Mouse (Mus musculus) heart, embryonic 16.5 days (tissue): ENCODE results near the gene Pon2. TPM values are rescaled to one million over a fixed set of nuclear protein-coding genes. Genes with fewer than 3 reads are reported as not detected.

ENCODE experiments used
- ATAC-seq: fragments of 200-750 bp; cut with Nextera tagmentation; replicated peaks from 2 replicates; pipeline ENCODE4 v1.8.0; 2017; ENCODE audit warnings: moderate number of reproducible peaks; ENCODE audit not compliant: insufficient read depth, low FRiP score; ENCODE audit errors: extremely low read depth
- H3K27ac ChIP-seq: fragments of 300-500 bp; sonication (generic); 2 replicates; pipeline ENCODE4 v1.5.1; 2014; ENCODE audit warnings: mild to moderate bottlenecking, low read length, control low read depth, moderate library complexity
- H3K27me3 ChIP-seq: fragments of 300-500 bp; sonication (generic); 2 replicates; pipeline ENCODE4 v1.6.1; 2014; ENCODE audit warnings: low read length, mixed read lengths; ENCODE audit not compliant: control insufficient read depth, insufficient read depth
- H3K36me3 ChIP-seq: fragments of 300-500 bp; sonication (generic); 2 replicates; pipeline ENCODE4 v1.6.1; 2014; ENCODE audit not compliant: control insufficient read depth, insufficient read depth
- H3K4me1 ChIP-seq: fragments of 300-500 bp; sonication (generic); 2 replicates; pipeline ENCODE4 v1.6.1; 2014; ENCODE audit warnings: low read length, mixed read lengths; ENCODE audit not compliant: control insufficient read depth, insufficient read depth
- H3K4me2 ChIP-seq: fragments of 300-500 bp; sonication (generic); 2 replicates; pipeline ENCODE4 v1.6.1; 2014; ENCODE audit warnings: low read depth, mild to moderate bottlenecking, control low read depth, low read length
- H3K4me3 ChIP-seq: fragments of 300-500 bp; sonication (generic); 2 replicates; pipeline ENCODE4 v1.5.1; 2014; ENCODE audit warnings: mild to moderate bottlenecking, control low read depth, low read length
- H3K9ac ChIP-seq: fragments of 300-500 bp; sonication (generic); 2 replicates; pipeline ENCODE4 v1.6.1; 2014; ENCODE audit warnings: low read length, control low read depth
- H3K9me3 ChIP-seq: fragments of 300-500 bp; sonication (generic); replicated peaks from 2 replicates; pipeline ENCODE4 v1.6.1; 2016; ENCODE audit warnings: low read length; ENCODE audit not compliant: control insufficient read depth
- WGBS: fragments of 180-500 bp; shearing (Covaris S2); extraction: QIAGEN DNeasy Blood & Tissue Kit; methylation state at CpG from one replicate; pipeline ENCODE4 v1.1.7; 2014; 5-methylcytosine and 5-hydroxymethylcytosine counted together
- polyA plus RNA-seq: library from polyadenylated mRNA; unstranded; fragments of >200 nt; fragmentation: Nextera tagmentation; extraction: Ambion mirVana; gene quantifications from 2 replicates; pipeline ENCODE4 v1.2.1, GENCODE M21; 2015

Pon2 gene
- polyA plus RNA-seq, 1 experiment from 2014 or later: 53.8 TPM

DNA sequence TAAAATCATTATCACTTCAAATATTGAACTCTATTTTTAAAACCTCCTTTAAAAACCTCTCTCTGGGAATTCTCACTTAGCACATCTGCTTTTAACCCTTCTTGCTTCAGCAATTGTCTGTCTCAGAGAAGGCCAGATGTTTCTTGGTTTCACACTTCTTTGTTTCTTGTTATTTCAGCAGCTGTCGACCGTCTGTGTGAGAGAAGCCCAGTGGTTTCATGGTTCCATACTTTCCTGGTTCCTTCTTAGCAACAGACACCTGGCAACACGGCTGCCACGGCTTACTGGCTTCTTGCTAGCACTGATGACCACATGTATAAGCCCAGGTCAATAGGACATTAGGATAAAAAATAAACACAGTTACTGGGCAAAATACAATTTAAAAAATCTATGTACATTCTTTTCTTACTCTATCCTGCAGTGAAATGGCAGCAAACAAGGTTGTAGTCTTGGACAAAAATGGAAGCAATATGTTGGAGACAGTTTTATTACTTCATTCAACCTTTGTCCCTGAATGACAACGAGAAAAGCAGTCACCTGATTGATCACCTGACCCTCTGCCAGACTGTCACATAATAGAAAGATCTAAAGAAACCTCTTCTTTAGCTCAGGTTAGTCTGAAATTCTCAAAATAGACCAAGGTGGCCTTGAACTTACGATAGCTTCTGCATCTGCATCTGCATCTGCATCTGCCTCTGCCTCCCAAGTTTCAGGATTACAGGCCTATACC is 17.5 kb downstream of the Pon2 start:
- Histone ChIP-seq H3K4me1 (no peaks in the 10 kb centered on the region), H3K27ac (no peak overlapping the region), H3K9ac (no peak overlapping the region), H3K4me3 (no peak overlapping the region), H3K9me3 (no peaks in the 10 kb centered on the region), H3K4me2 (no peak overlapping the region), H3K36me3 (peaks cover 15% of the 10 kb centered on the region; the same call in 1 of the 2 replicates), H3K27me3 (no peaks in the 10 kb centered on the region)
- no peak for ATAC-seq
- 65% methylated on average over 6 of the region's 6 CpGs for WGBS

DNA sequence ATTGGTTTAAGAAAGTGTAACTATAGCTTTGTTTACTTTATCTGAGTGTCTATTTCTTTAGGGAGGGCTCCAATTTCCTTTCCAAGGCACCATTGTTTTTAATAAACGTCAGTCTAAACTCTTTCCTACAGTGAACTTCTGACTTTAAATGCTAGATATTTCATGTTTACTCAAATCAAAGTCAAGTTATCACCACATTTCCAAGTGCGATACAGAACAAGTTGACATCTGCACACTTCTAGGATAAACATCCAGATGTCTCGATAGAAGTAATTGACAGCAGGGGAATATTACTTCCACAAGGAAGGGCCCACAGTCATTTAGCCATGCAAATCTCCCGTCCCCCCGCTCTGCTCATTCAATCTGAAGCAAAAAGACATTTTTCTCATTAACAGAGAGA is 20.3 kb downstream of the Pon2 start:
- no peak overlapping the region for H3K4me2 ChIP-seq
- no peak overlapping the region for H3K9ac ChIP-seq
- 57% methylated on average over 5 of the region's 5 CpGs for WGBS
- no peak overlapping the region for H3K27ac ChIP-seq
- no peaks in the 10 kb centered on the region for H3K27me3 ChIP-seq
- ATAC-seq: no peak
- no peaks in the 10 kb centered on the region for H3K4me1 ChIP-seq
- H3K36me3 ChIP-seq: peaks cover 15% of the 10 kb centered on the region; the same call in 1 of the 2 replicates
- H3K9me3 ChIP-seq: no peaks in the 10 kb centered on the region
- no peak overlapping the region for H3K4me3 ChIP-seq

DNA sequence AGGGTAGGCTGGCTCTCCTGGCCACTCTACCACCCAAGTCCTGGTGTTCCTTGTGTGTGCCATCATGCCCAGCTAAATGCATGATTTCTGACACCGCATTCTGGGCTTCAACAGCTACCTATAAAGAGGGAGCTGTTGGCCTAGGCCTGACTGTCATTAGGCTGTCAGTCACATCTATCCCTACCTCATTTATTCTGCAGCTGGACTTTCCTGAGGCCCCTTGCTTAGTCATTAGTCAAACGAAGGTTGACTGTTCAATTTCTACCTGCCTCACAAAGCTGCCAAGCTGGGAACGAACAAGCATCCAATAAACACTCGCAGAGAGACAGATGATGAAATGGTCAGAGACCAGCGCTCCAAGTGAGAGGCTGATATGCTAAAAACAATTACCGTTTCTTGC is 28.6 kb downstream of the Pon2 start:
- Histone ChIP-seq H3K4me1 (no peaks in the 10 kb centered on the region), H3K9me3 (no peaks in the 10 kb centered on the region), H3K27ac (no peak overlapping the region), H3K27me3 (no peaks in the 10 kb centered on the region), H3K9ac (no peak overlapping the region), H3K36me3 (peaks cover 26% of the 10 kb centered on the region), H3K4me3 (no peak overlapping the region), H3K4me2 (no peak overlapping the region)
- WGBS: 91% methylated on average over 6 of the region's 6 CpGs
- ATAC-seq: no peak

- no peak overlapping the region for H3K4me2 ChIP-seq
- no peaks in the 10 kb centered on the region for H3K27me3 ChIP-seq
- no peaks in the 10 kb centered on the region for H3K4me1 ChIP-seq
- WGBS: 73% methylated on average over 8 of the region's 8 CpGs
- no peak overlapping the region for H3K9ac ChIP-seq
- no peak overlapping the region for H3K27ac ChIP-seq
- no peak overlapping the region for H3K4me3 ChIP-seq
- H3K36me3 ChIP-seq: peaks cover 20% of the 10 kb centered on the region
- no peak for ATAC-seq
- H3K9me3 ChIP-seq: no peaks in the 10 kb centered on the region
Observed at GRCm38 (mm10) chr6:5264793-5265192, 33.5 kb downstream of the Pon2 start.

GRCm38 (mm10) chr6:5263250-5263999 is 34.8 kb downstream of the Pon2 start:
- Histone ChIP-seq H3K4me2 (no peak overlapping the region), H3K27ac (no peak overlapping the region), H3K9ac (no peak overlapping the region), H3K36me3 (peaks cover 14% of the 10 kb centered on the region), H3K9me3 (no peaks in the 10 kb centered on the region), H3K27me3 (no peaks in the 10 kb centered on the region), H3K4me1 (no peaks in the 10 kb centered on the region), H3K4me3 (no peak overlapping the region)
- WGBS: 74% methylated on average over 8 of the region's 8 CpGs
- ATAC-seq: no peak

GRCm38 (mm10) chr6:5262322-5263249 is 35.7 kb downstream of the Pon2 start:
- Histone ChIP-seq H3K27ac (no peak overlapping the region), H3K27me3 (no peaks in the 10 kb centered on the region), H3K36me3 (peaks cover 10% of the 10 kb centered on the region), H3K9me3 (no peaks in the 10 kb centered on the region), H3K4me3 (no peak overlapping the region), H3K4me2 (no peak overlapping the region), H3K9ac (no peak overlapping the region), H3K4me1 (no peaks in the 10 kb centered on the region)
- no peak for ATAC-seq
- WGBS: 67% methylated on average over 9 of the region's 10 CpGs

DNA sequence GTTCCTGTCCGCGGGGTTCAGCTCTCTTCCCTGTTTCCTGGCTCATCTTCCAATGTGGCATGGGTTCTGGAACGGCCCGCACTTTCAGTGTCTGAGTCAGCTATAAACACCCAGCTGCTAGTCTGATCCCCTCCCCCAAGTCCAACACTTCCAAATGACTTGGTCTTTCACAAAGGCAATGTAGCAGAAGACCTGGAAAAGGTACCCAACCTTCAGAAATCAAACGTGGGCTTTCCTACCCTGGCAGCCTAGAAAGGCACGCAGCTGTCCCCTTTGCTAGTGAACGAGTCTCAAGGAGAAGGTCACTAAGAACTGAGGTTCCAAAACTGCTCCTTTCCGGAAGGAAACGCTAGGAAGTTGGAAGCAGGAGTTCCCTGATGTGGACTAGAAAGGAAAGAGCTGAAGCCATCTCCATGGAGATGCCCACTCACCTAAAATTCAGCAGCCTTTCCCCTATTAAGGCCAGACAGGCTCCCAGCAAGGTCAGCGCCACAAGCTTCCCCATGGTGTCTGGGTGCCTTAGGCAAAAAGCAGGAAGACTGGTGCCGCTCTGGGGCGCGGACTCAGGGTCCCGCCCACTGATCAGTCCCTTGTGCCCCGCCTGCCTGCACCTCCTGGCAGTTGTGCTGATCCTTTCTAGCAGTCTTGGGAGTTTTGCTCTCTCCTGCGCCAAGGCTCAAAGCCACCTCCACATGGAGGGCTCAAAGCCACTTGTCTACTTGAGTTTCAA is 42.4 kb downstream of the Pon2 start, which contains the start of gene Pon3:
Gene Pon3 (minus strand): TSS at position 565 of the 730 bp plus-strand sequence.
- Histone ChIP-seq H3K4me2 (peak within 1 kb of the TSS; percentile 68), H3K4me1 (peaks cover 8% of the 10 kb centered on the region), H3K9me3 (no peaks in the 10 kb centered on the region), H3K36me3 (no peaks in the 10 kb centered on the region; the same call in 1 of the 2 replicates), H3K4me3 (peak within 1 kb of the TSS; percentile 76), H3K9ac (peak within 1 kb of the TSS; percentile 84), H3K27ac (peak within 1 kb of the TSS; percentile 83), H3K27me3 (no peaks in the 10 kb centered on the region)
- 3% methylated on average over 16 of the region's 16 CpGs for WGBS
- ATAC-seq: peak; percentile 89

DNA sequence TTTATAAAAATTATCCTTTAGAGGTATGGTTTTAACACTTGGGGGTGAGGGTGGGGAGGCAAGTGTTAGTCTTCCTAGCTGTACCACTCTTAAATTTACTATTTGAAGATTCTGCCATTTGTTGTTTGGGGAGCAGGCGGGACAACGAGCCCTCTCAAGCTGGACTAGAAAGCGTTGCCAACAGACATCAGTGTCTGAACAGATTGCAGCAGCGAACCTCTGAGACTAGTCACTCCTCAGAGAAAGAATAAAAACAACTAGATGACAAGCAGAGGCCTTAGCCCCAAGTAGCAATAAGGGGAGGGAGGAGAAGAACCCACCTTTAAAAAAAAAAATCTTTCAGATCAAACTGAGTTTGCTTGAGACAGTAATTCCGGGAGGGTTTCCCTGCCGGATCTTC is 43.0 kb downstream of the Pon2 start:
- Histone ChIP-seq H3K9me3 (no peaks in the 10 kb centered on the region), H3K4me2 (peak overlapping the region; percentile 68), H3K36me3 (no peaks in the 10 kb centered on the region; the same call in 1 of the 2 replicates), H3K27me3 (no peaks in the 10 kb centered on the region), H3K4me3 (peak overlapping the region; percentile 76), H3K4me1 (peaks cover 8% of the 10 kb centered on the region), H3K27ac (peak overlapping the region; percentile 83), H3K9ac (peak overlapping the region; percentile 84)
- ATAC-seq: no peak
- 26% methylated on average over 6 of the region's 6 CpGs for WGBS
